Mouse (Mus musculus): ENCODE results near the gene Sftpd.

DNA sequence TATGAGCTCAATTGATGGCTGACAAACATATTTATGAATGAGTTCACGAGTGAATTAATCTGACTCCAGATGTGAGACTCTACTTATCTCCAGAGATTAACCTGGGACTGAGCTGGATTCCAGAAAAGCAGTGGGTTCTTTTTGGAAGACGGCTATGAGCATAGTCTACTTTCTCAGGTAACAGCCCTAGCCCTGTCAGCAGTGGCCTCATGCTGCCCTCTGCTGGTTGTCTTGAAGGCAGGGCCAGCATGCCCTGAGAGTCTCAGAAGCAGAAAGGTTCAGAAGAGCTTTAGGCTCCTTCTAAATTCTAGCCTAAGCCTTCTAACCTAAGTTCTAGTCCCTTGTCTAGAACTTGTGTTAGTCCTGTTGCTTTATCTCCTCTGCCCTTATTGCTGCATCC is 22.3 kb downstream of the Sftpd start:
- TF ChIP-seq CTCF (IDR thresholded peaks at IDR 0.05; ENCODE audit: extremely low read depth, insufficient read length, insufficient replicate concordance, low read depth, low read length), result peak; percentile 25; the same call in 1 of the 2 replicates
- no peak for TF ChIP-seq POLR2A (IDR thresholded peaks at IDR 0.05; ENCODE audit: low read depth, low read length)

Measured in small intestine, adult 2 months (tissue).